Mouse (Mus musculus) spleen, adult 2 months (tissue): ENCODE measurements around the gene Rars. TPM values are rescaled to one million over a fixed set of nuclear protein-coding genes. Genes with fewer than 3 reads are reported as not detected.

Experiments used
- DNase-seq, 2 experiments: peaks; one replicate each; pipeline versions ENCODE4 v3.0.0 to v3.0.0-alpha.2; 2012 to 2021; ENCODE audit warnings: low spot score in 2 of 2, low read depth in 1 of 2
- H3K27ac ChIP-seq: fragments of 200-500 bp; 2 replicates; pipeline ENCODE4 v1.5.1; 2012; ENCODE audit warnings: low read length, inconsistent platforms; ENCODE audit not compliant: insufficient read depth
- H3K27me3 ChIP-seq: fragments of 200-500 bp; 2 replicates; pipeline ENCODE4 v1.6.1; 2012; ENCODE audit warnings: mild to moderate bottlenecking, moderate library complexity, low read length, inconsistent platforms; ENCODE audit not compliant: control insufficient read depth, insufficient read depth
- H3K36me3 ChIP-seq: fragments of 200-500 bp; 2 replicates; pipeline ENCODE4 v1.6.1; 2012; ENCODE audit warnings: mild to moderate bottlenecking, low read length, inconsistent platforms; ENCODE audit not compliant: control insufficient read depth, insufficient read depth
- H3K4me1 ChIP-seq: fragments of 200-500 bp; 2 replicates; pipeline ENCODE4 v1.6.1; 2011; ENCODE audit warnings: inconsistent platforms; ENCODE audit not compliant: control insufficient read depth, insufficient read depth, insufficient read length
- H3K4me3 ChIP-seq: fragments of 200-500 bp; 2 replicates; pipeline ENCODE4 v1.5.1; 2011; ENCODE audit warnings: mild to moderate bottlenecking, inconsistent platforms; ENCODE audit not compliant: insufficient read depth, insufficient read length; ENCODE audit errors: extremely low read depth
- CTCF ChIP-seq: fragments of 200-500 bp; IDR thresholded peaks from 2 replicates; pipeline ENCODE4 v1.5.1; 2011; ENCODE audit warnings: mild to moderate bottlenecking, inconsistent platforms; ENCODE audit not compliant: insufficient read depth, insufficient read length, insufficient replicate concordance; ENCODE audit errors: extremely low read depth
- POLR2A ChIP-seq: fragments of 200-500 bp; IDR thresholded peaks from 2 replicates; pipeline ENCODE4 v1.6.1; 2011; ENCODE audit warnings: low read depth, low read length, inconsistent platforms
- WGBS: fragments of 180-500 bp; shearing (Covaris S2); methylation state at CpG from one replicate; pipeline ENCODE4 v1.1.7; 2018; 5-methylcytosine and 5-hydroxymethylcytosine counted together
- polyA plus RNA-seq: library from polyadenylated mRNA; depleted of rRNA; stranded (reverse); fragments of >200 nt; gene quantifications from 2 replicates; pipeline ENCODE4 v1.2.3, GENCODE M21; 2012; rRNA removed

Gene Rars
- polyA plus RNA-seq, 1 experiment = 6.8 TPM

GRCm38 (mm10) chr11:35769188-35769745 lies 65.0 kb downstream of the Rars start, which contains the start of gene Pank3:
Gene Pank3 (plus strand): TSS chr11:35769484.
- peak; percentile 96 to 98 for DNase-seq
- TF ChIP-seq POLR2A (no peak), CTCF (no peak)
- under 1% methylated on average over 36 of the region's 50 CpGs for WGBS
- Histone ChIP-seq H3K36me3 (no peaks in the 10 kb centered on the region), H3K27ac (peak within 1 kb of the TSS; percentile 92), H3K4me3 (peak within 1 kb of the TSS; percentile 99), H3K27me3 (no peaks in the 10 kb centered on the region), H3K4me1 (peaks cover 9% of the 10 kb centered on the region)

- no peaks in the 10 kb centered on the region for H3K27me3 ChIP-seq
- no peaks in the 10 kb centered on the region for H3K36me3 ChIP-seq
- DNase-seq = no peak
- peaks cover 9% of the 10 kb centered on the region for H3K4me1 ChIP-seq
- TF ChIP-seq POLR2A = no peak
- TF ChIP-seq CTCF = no peak
- no peak overlapping the region for H3K4me3 ChIP-seq
- 85% methylated on average over 5 of the region's 5 CpGs for WGBS
- no peak overlapping the region for H3K27ac ChIP-seq
These were observed 67.5 kb downstream of the Rars start for GRCm38 (mm10) chr11:35766845-35767244.

- no peak for TF ChIP-seq POLR2A
- TF ChIP-seq CTCF = no peak
These were observed 73.7 kb downstream of the Rars start for GRCm38 (mm10) chr11:35760627-35761003.

GRCm38 (mm10) chr11:35760001-35760626 lies 74.2 kb downstream of the Rars start:
- H3K36me3 ChIP-seq = no peaks in the 10 kb centered on the region
- DNase-seq = no peak
- no peak overlapping the region for H3K27ac ChIP-seq
- H3K27me3 ChIP-seq = no peaks in the 10 kb centered on the region
- H3K4me3 ChIP-seq = no peak overlapping the region
- H3K4me1 ChIP-seq = no peaks in the 10 kb centered on the region
- TF ChIP-seq POLR2A (no peak), CTCF (no peak)
- 81% methylated on average over 7 of the region's 7 CpGs for WGBS

More at GRCm38 (mm10) chr11:35760627-35761003, 73.7 kb downstream of the Rars start:
- Histone ChIP-seq H3K27ac (no peak overlapping the region), H3K36me3 (no peaks in the 10 kb centered on the region), H3K27me3 (no peaks in the 10 kb centered on the region), H3K4me3 (no peak overlapping the region), H3K4me1 (no peaks in the 10 kb centered on the region)
- WGBS = 91% methylated on average over 4 of the region's 4 CpGs
- no peak for DNase-seq

Other genes with a start within 250 kb of the Rars start
- 2.4 and 2.5 TPM in 2 replicates for gene Pank3, start 65.0 kb downstream of the Rars start, polyA plus RNA-seq
- gene Fbll1, start 35.6 kb downstream of the Rars start, polyA plus RNA-seq = not detected in 2 replicates
- 0.47 and 0.99 TPM in 2 replicates for gene Wwc1, start 146.0 kb upstream of the Rars start, polyA plus RNA-seq